Mouse (Mus musculus): ENCODE results near the gene Klf11. TPM values are rescaled to one million over a fixed set of nuclear protein-coding genes. Genes with fewer than 3 reads are reported as not detected.
A peak's percentile ranks its signal among the peaks of the same experiment; 100 is the strongest.

The Klf11 gene
- total and polyA plus RNA-seq, 3 experiments: 7.2 to 9.2 (median 7.3) TPM

DNA sequence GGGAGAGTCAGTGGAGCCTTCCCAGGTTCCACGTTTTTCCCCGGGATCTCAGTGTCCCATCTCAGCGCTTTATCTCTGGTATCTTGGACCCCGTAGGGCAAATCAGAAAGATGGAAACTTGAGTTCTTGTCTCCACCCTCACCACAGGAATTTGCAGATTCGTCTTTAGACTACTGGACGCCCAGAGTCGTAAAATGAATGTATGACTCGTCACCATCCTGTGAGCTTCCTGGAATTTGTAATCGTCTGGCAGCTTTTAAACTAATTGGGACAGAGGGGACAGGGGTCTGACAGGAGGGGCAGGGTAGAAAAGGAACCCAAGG, 56.4 kb downstream of the Klf11 start:
- H3K79me2 ChIP-seq (replicated peaks; ENCODE audit: control insufficient read depth, extremely low read depth, insufficient read depth, poor library complexity, severe bottlenecking): peaks cover 28% of the 10 kb centered on the region
- H3K27me3 ChIP-seq (replicated peaks): no peaks in the 10 kb centered on the region
- dilution Hi-C loops (cut with MboI; ENCODE audit: extremely low pct_ligation_motif_present, extremely low pct_unique_long_range_greater_than_20kb, low sequenced_read_pairs) (no loop called here), in situ Hi-C loops (cut with MboI; ENCODE audit: low pct_ligation_motif_present, low pct_unique_long_range_greater_than_20kb, low sequenced_read_pairs) (no loop called here)
- H3K4me2 ChIP-seq (ENCODE audit: insufficient read depth, low read depth, poor library complexity, severe bottlenecking): peak overlapping the region; percentile 77
- H3K9me3 ChIP-seq (replicated peaks; ENCODE audit: low read length): no peaks in the 10 kb centered on the region
- peaks cover 19 to 46% of the 10 kb centered on the region in 2 experiments for H3K36me3 ChIP-seq (replicated peaks in 1 of 2; ENCODE audit: control insufficient read depth in 1 of 2, insufficient read depth in 1 of 2, low read length in 1 of 2)
- DNase-seq (ENCODE audit: extremely low read depth): peak; percentile 55
- H3K4me1 ChIP-seq (ENCODE audit: control insufficient read depth in 1 of 2, insufficient read depth in 2 of 2): peaks cover 6 to 42% of the 10 kb centered on the region in 2 experiments
- H3K4me3 ChIP-seq (replicated peaks in 1 of 3; ENCODE audit: low read depth in 2 of 3, low read length in 2 of 3, poor library complexity in 1 of 3): peak overlapping the region; percentile 72 to 86 (median 73)
- H3K9ac ChIP-seq (ENCODE audit: insufficient read depth, low read depth): peak overlapping the region; percentile 85
- no peak for TF ChIP-seq UBTF (IDR thresholded peaks at IDR 0.05; ENCODE audit: low read depth, low read length)
- TF ChIP-seq CTCF (conservative IDR thresholded peaks at IDR 0.05 in 1 of 2, IDR thresholded peaks at IDR 0.05 in 1 of 2; ENCODE audit: low read depth in 2 of 2, low read length in 2 of 2): no peak
- TF ChIP-seq MEF2A (IDR thresholded peaks at IDR 0.05; ENCODE audit: borderline replicate concordance, low read depth, low read length): no peak
- no peak for TF ChIP-seq HCFC1 (IDR thresholded peaks at IDR 0.05; ENCODE audit: low read depth, low read length)
- TF ChIP-seq MAX (IDR thresholded peaks at IDR 0.05; ENCODE audit: low read length): no peak
- no peak for TF ChIP-seq POLR2AphosphoS2 (IDR thresholded peaks at IDR 0.05; ENCODE audit: low read depth, low read length)
- TF ChIP-seq TCF12 (IDR thresholded peaks at IDR 0.05; ENCODE audit: low read depth, low read length): no peak
- TF ChIP-seq ETS1 (conservative IDR thresholded peaks at IDR 0.05; ENCODE audit: low read depth, low read length): no peak
- TF ChIP-seq ELF1 (IDR thresholded peaks at IDR 0.05; ENCODE audit: low read depth, low read length): no peak
- no peak for TF ChIP-seq TBP (conservative IDR thresholded peaks at IDR 0.05; ENCODE audit: low read depth, low read length)
- no peak for TF ChIP-seq BHLHE40 (IDR thresholded peaks at IDR 0.05; ENCODE audit: low read depth, low read length)
- no peak for TF ChIP-seq EP300 (IDR thresholded peaks at IDR 0.05; ENCODE audit: low read length)
- TF ChIP-seq CHD1 (IDR thresholded peaks at IDR 0.05; ENCODE audit: low read depth, low read length): no peak
- TF ChIP-seq SMC3 (IDR thresholded peaks at IDR 0.05; ENCODE audit: low read depth, low read length): no peak
- H3K27ac ChIP-seq (ENCODE audit: insufficient read depth, low read depth): peak overlapping the region; percentile 2; the same call in 1 of the 2 replicates

DNA sequence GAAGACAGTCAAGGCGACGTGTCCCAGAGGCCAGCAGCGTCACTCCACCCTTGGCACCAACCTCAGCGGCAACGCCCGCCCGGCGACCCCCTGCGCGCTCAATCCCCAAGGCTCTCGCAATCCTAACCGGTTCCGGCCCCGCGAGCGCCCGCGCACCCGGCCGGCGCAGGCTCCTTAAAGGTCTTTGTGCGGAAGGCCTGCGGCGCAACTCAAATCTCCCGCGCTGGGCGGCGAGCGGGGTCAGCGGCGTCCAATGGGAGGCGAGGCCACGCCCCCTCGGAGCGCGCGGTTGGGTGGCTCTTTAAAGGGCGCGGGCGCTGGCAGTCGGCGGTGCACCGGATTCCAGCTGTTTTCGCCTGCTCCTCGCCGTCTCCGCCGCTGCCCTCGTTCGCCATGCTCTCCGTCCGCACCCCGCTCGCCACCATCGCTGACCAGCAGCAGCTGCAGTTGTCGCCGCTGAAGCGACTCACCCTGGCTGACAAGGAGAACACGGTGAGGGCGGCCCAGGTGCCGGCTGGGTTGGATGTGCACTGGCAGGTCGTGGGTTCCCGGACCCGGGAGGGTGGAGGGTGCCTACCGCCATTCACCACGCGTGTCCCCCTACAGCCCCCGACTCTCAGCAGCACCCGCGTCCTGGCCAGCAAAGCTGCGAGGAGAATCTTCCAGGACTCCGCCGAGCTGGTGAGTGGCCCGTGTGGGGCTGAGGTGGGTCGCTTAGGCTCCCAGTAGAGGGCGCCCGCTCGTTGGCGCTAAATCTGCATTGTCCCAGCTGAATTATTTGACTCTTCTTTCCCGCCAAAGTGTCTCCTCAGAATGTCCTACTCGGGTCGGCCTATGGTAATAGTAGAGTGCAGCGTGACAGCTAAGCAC, 57.1 kb downstream of the Klf11 start, which contains the start of gene Rrm2:
Rrm2 (plus strand) TSS at position 288 of the 870 bp plus-strand sequence.
- no peaks in the 10 kb centered on the region for H3K27me3 ChIP-seq (replicated peaks)
- H3K4me3 ChIP-seq (replicated peaks in 1 of 3; ENCODE audit: low read depth in 2 of 3, low read length in 2 of 3, poor library complexity in 1 of 3): peak within 1 kb of the TSS; percentile 72 to 86 (median 77)
- H3K27ac ChIP-seq (ENCODE audit: insufficient read depth, low read depth): peak within 1 kb of the TSS; percentile 67
- H3K4me2 ChIP-seq (ENCODE audit: insufficient read depth, low read depth, poor library complexity, severe bottlenecking): peak within 1 kb of the TSS; percentile 77
- peak; percentile 94 for DNase-seq (ENCODE audit: extremely low read depth)
- in situ Hi-C loops (cut with MboI; ENCODE audit: low pct_ligation_motif_present, low pct_unique_long_range_greater_than_20kb, low sequenced_read_pairs) (no loop called here), dilution Hi-C loops (cut with MboI; ENCODE audit: extremely low pct_ligation_motif_present, extremely low pct_unique_long_range_greater_than_20kb, low sequenced_read_pairs) (no loop called here)
- peaks cover 28% of the 10 kb centered on the region for H3K79me2 ChIP-seq (replicated peaks; ENCODE audit: control insufficient read depth, extremely low read depth, insufficient read depth, poor library complexity, severe bottlenecking)
- H3K4me1 ChIP-seq (ENCODE audit: control insufficient read depth in 1 of 2, insufficient read depth in 2 of 2): peaks cover 6 to 47% of the 10 kb centered on the region in 2 experiments
- no peaks in the 10 kb centered on the region for H3K9me3 ChIP-seq (replicated peaks; ENCODE audit: low read length)
- peak within 1 kb of the TSS; percentile 85 for H3K9ac ChIP-seq (ENCODE audit: insufficient read depth, low read depth)
- peaks cover 26 to 47% of the 10 kb centered on the region in 2 experiments for H3K36me3 ChIP-seq (replicated peaks in 1 of 2; ENCODE audit: control insufficient read depth in 1 of 2, insufficient read depth in 1 of 2, low read length in 1 of 2)
- TF ChIP-seq USF1 (IDR thresholded peaks at IDR 0.05; ENCODE audit: low read depth, low read length): 0 out of 2 replicates have a peak, but pooled peaks have one; percentile 6
- TF ChIP-seq NRF1 (IDR thresholded peaks at IDR 0.05; ENCODE audit: low read depth, low read length): peak; percentile 91
- TF ChIP-seq SIN3A (IDR thresholded peaks at IDR 0.05; ENCODE audit: low read length): peak; percentile 92
- TF ChIP-seq BHLHE40 (IDR thresholded peaks at IDR 0.05; ENCODE audit: low read depth, low read length): 0 out of 2 replicates have a peak, but pooled peaks have one; percentile 14
- TF ChIP-seq ZC3H11A (IDR thresholded peaks at IDR 0.05; ENCODE audit: low read depth, low read length): no peak
- TF ChIP-seq USF2 (conservative IDR thresholded peaks at IDR 0.05; ENCODE audit: low read depth, low read length): no peak
- TF ChIP-seq NELFE (IDR thresholded peaks at IDR 0.05; ENCODE audit: low read depth, low read length): peak; percentile 96
- no peak for TF ChIP-seq JUND (conservative IDR thresholded peaks at IDR 0.05; ENCODE audit: low read depth, low read length)
- peak; percentile 23; the same call in 1 of the 2 replicates for TF ChIP-seq UBTF (IDR thresholded peaks at IDR 0.05; ENCODE audit: low read depth, low read length)
- no peak for TF ChIP-seq MAFK (IDR thresholded peaks at IDR 0.05; ENCODE audit: insufficient replicate concordance, low read length)
- TF ChIP-seq KAT2A (IDR thresholded peaks at IDR 0.05; ENCODE audit: insufficient replicate concordance, low read length): peak; percentile 75; the same call in 1 of the 2 replicates
- no peak for TF ChIP-seq ZNF384 (IDR thresholded peaks at IDR 0.05; ENCODE audit: low read depth, low read length)
- TF ChIP-seq RAD21 (IDR thresholded peaks at IDR 0.05; ENCODE audit: low read depth, low read length): peak; percentile 4
- peak; percentile 58 for TF ChIP-seq MAX (IDR thresholded peaks at IDR 0.05; ENCODE audit: low read length)
- TF ChIP-seq POLR2AphosphoS2 (IDR thresholded peaks at IDR 0.05; ENCODE audit: low read depth, low read length): peak; percentile 86
- peak; percentile 83 for TF ChIP-seq MXI1 (IDR thresholded peaks at IDR 0.05; ENCODE audit: low read depth, low read length)
- peak; percentile 62 for TF ChIP-seq CHD2 (IDR thresholded peaks at IDR 0.05; ENCODE audit: low read length)
- TF ChIP-seq GABPA (IDR thresholded peaks at IDR 0.05; ENCODE audit: insufficient replicate concordance, low read depth, low read length): no peak
- TF ChIP-seq MEF2A (IDR thresholded peaks at IDR 0.05; ENCODE audit: borderline replicate concordance, low read depth, low read length): peak; percentile 57; the same call in 1 of the 2 replicates
- no peak for TF ChIP-seq MAZ (IDR thresholded peaks at IDR 0.05; ENCODE audit: low read depth, low read length)
- peak; percentile 58 for TF ChIP-seq HCFC1 (IDR thresholded peaks at IDR 0.05; ENCODE audit: low read depth, low read length)
- TF ChIP-seq RCOR1 (conservative IDR thresholded peaks at IDR 0.05; ENCODE audit: low read depth, low read length): no peak
